Mouse (Mus musculus) megakaryocyte, embryonic 14.5 days (primary cell): Measurements from ENCODE around the gene Gng12. TPM values are rescaled to one million over a fixed set of nuclear protein-coding genes. Genes with fewer than 3 reads are reported as not detected.

Source experiments
- H3K27me3 ChIP-seq: replicated peaks from 2 replicates; pipeline ENCODE3; 2012; ENCODE audit warnings: inconsistent platforms
- H3K36me3 ChIP-seq: replicated peaks from 2 replicates; pipeline ENCODE3; 2012; ENCODE audit warnings: low read length, inconsistent platforms, mixed read lengths
- H3K4me1 ChIP-seq: 2 replicates; pipeline ENCODE4 v1.6.1; 2012; ENCODE audit warnings: inconsistent platforms
- H3K4me3 ChIP-seq: replicated peaks from 2 replicates; pipeline ENCODE3; 2012; ENCODE audit warnings: moderate library complexity, mild to moderate bottlenecking, inconsistent platforms
- H3K9me3 ChIP-seq: 2 replicates; pipeline ENCODE4 v1.6.1; 2012; ENCODE audit warnings: inconsistent platforms
- FLI1 ChIP-seq: IDR thresholded peaks from 2 replicates; pipeline ENCODE4 v1.6.1; 2012; ENCODE audit warnings: low read length, inconsistent platforms, mixed read lengths
- GATA1 ChIP-seq: IDR thresholded peaks from 3 replicates; pipeline ENCODE4 v1.6.1; 2012; ENCODE audit warnings: mixed read lengths, low read length, inconsistent platforms, borderline replicate concordance
- polyA plus RNA-seq: library from polyadenylated mRNA; stranded (reverse); fragments of >175 nt; gene quantifications from 2 replicates; pipeline ENCODE4 v1.2.3, GENCODE M21; 2012; ENCODE audit warnings: low replicate concordance; ENCODE audit not compliant: insufficient read depth

Gene Gng12
- polyA plus RNA-seq, 1 experiment: 24.2 TPM

GRCm38 (mm10) chr6:66932206-66932819, 36.1 kb downstream of the Gng12 start:
- H3K27me3 ChIP-seq: no peaks in the 10 kb centered on the region
- no peaks in the 10 kb centered on the region for H3K9me3 ChIP-seq
- H3K4me1 ChIP-seq: peaks cover 67% of the 10 kb centered on the region
- H3K36me3 ChIP-seq: no peaks in the 10 kb centered on the region
- H3K4me3 ChIP-seq: no peak overlapping the region
- no peak for TF ChIP-seq FLI1
- no peak for TF ChIP-seq GATA1

- no peaks in the 10 kb centered on the region for H3K9me3 ChIP-seq
- no peaks in the 10 kb centered on the region for H3K27me3 ChIP-seq
- peaks cover 72% of the 10 kb centered on the region for H3K4me1 ChIP-seq
- H3K4me3 ChIP-seq: no peak overlapping the region
- TF ChIP-seq FLI1: no peak
- TF ChIP-seq GATA1: no peak
- H3K36me3 ChIP-seq: peaks cover 12% of the 10 kb centered on the region
These were observed 44.5 kb downstream of the Gng12 start for GRCm38 (mm10) chr6:66940656-66941235.

GRCm38 (mm10) chr6:66941792-66942191, 45.6 kb downstream of the Gng12 start:
- Histone ChIP-seq H3K9me3 (no peaks in the 10 kb centered on the region), H3K4me3 (peak overlapping the region; percentile 70), H3K27me3 (no peaks in the 10 kb centered on the region), H3K4me1 (peaks cover 82% of the 10 kb centered on the region), H3K36me3 (peaks cover 18% of the 10 kb centered on the region)
- no peak for TF ChIP-seq GATA1
- no peak for TF ChIP-seq FLI1

GRCm38 (mm10) chr6:66942826-66943225, 46.6 kb downstream of the Gng12 start:
- Histone ChIP-seq H3K36me3 (peaks cover 27% of the 10 kb centered on the region), H3K4me3 (no peak overlapping the region), H3K4me1 (peaks cover 93% of the 10 kb centered on the region), H3K27me3 (no peaks in the 10 kb centered on the region), H3K9me3 (no peaks in the 10 kb centered on the region)
- TF ChIP-seq GATA1 (no peak), FLI1 (no peak)

DNA sequence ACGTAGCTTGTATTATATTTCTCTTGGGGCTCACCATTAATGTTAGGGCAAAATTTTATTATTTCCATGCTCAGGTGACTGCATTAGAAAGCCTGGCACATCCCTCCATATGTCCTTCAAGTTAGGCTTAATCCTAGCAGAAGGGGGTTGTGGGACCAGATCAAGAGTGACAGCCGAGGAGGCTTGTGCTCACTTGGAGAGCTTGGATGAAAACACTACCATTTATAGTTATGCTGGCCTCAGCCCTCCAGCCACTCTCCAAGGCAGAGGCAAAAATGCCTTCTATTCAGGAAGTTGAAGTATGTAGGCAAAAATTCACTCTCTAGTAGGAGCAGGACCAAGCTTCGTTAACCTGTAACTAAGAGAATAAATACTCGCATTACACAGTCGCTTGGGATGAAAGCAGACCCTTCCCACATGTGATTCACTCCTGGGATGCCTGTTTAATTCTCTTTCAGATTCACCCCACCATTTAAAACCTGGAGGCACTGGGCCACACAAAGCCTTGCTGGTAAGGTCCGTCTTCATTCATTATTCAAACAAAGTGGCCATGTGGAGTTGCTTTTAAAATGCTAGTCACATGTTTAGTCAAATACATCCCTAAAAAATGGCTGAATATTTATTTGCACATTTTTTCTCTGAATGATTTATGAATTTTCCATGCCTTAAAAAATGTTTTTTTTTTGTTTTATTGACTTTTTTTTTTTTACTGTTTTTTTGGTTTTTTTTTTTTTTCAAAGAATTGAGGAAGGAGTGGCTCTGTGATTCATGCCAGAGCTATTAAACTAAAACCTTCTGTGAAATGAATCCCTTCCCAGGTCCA, 47.4 kb downstream of the Gng12 start:
- Histone ChIP-seq H3K4me3 (no peak overlapping the region), H3K27me3 (no peaks in the 10 kb centered on the region), H3K9me3 (no peaks in the 10 kb centered on the region), H3K4me1 (peaks cover 97% of the 10 kb centered on the region), H3K36me3 (peaks cover 33% of the 10 kb centered on the region)
- TF ChIP-seq GATA1 (no peak), FLI1 (no peak)

- H3K4me1 ChIP-seq: peaks cover 99% of the 10 kb centered on the region
- peaks cover 36% of the 10 kb centered on the region for H3K36me3 ChIP-seq
- no peak for TF ChIP-seq FLI1
- peak overlapping the region; percentile 73 for H3K4me3 ChIP-seq
- no peaks in the 10 kb centered on the region for H3K27me3 ChIP-seq
- H3K9me3 ChIP-seq: no peaks in the 10 kb centered on the region
These were observed 48.2 kb downstream of the Gng12 start for GRCm38 (mm10) chr6:66944190-66945003.

DNA sequence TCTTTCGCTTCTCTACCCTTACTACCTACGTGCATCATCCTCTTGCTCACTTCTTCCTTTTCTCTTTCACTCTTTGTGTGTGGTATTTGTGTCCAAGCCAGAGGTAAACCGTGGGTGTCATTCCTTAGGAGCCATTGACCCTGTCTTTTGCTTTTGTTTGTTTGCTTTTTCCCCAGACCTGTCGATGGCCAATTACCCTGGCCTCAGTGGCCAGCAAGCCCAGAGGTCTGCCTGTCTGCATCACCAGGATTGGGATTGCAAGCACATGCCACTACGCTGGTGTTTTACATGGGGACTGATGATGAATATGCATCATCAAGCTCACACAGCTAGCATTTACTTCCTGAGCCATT, 48.8 kb downstream of the Gng12 start:
- Histone ChIP-seq H3K4me1 (peaks cover 99% of the 10 kb centered on the region), H3K4me3 (peak overlapping the region; percentile 73), H3K9me3 (no peaks in the 10 kb centered on the region), H3K27me3 (no peaks in the 10 kb centered on the region), H3K36me3 (peaks cover 40% of the 10 kb centered on the region)
- TF ChIP-seq GATA1: no peak
- no peak for TF ChIP-seq FLI1

DNA sequence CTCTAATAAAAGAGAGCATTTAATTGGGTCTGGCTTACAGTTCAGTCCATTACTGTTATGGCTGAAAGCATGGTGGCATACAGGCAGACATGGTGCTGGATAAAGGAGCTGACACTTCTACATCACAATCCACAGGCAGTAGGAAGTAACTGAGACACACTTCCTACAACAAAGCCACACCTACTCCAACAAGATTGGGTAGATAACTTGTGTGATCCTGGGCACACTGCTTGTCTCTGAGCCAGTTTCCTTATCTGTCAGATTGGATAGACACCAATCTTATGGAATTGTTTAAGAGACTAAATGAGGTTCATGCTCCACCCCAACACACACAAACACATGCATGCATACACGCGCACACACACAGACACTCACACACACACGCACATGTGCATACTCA, 51.9 kb downstream of the Gng12 start:
- H3K4me3 ChIP-seq: peak overlapping the region; percentile 40
- H3K36me3 ChIP-seq: peaks cover 37% of the 10 kb centered on the region
- no peak for TF ChIP-seq GATA1
- no peak for TF ChIP-seq FLI1
- H3K27me3 ChIP-seq: no peaks in the 10 kb centered on the region
- H3K4me1 ChIP-seq: peaks cover 94% of the 10 kb centered on the region
- no peaks in the 10 kb centered on the region for H3K9me3 ChIP-seq

DNA sequence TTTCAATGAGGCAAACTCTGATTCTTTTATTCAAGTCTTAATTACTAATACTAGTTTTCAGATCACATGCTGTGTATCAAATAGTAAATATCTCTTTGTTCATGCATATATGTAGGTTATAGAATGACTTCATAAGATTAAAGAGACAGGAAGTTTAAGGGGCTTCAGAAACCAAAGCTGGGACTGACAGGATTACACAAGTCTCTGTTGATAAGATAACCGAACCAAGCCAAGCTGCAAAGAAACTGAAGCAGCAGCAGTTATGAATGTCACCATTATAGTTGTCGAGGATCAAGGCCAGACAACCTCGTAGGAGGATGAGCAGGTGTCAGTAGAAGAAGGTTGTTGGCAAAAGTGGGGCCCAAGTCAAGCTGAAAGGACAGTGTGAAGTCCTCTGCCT, 52.7 kb downstream of the Gng12 start:
- no peak for TF ChIP-seq FLI1
- TF ChIP-seq GATA1: no peak
- peaks cover 94% of the 10 kb centered on the region for H3K4me1 ChIP-seq

More for the DNA sequence above, 52.7 kb downstream of the Gng12 start:
- no peaks in the 10 kb centered on the region for H3K27me3 ChIP-seq
- peaks cover 37% of the 10 kb centered on the region for H3K36me3 ChIP-seq
- no peak overlapping the region for H3K4me3 ChIP-seq
- H3K9me3 ChIP-seq: no peaks in the 10 kb centered on the region
